Mouse (Mus musculus) limb, embryonic 14.5 days (tissue): Measurements from ENCODE around the gene Mtif3. TPM values are rescaled to one million over a fixed set of nuclear protein-coding genes. Genes with fewer than 3 reads are reported as not detected.

Source experiments
- ATAC-seq: fragments of 200-750 bp; cut with Nextera tagmentation; 2 replicates; pipeline ENCODE4 v1.8.0; 2017; ENCODE audit warnings: low read depth, moderate number of reproducible peaks, moderate TSS enrichment; ENCODE audit not compliant: low FRiP score
- DNase-seq: peaks from one replicate; pipeline ENCODE4 v3.0.0-alpha.2; 2015; ENCODE audit warnings: low spot score
- H3K27ac ChIP-seq: fragments of 300-500 bp; sonication (generic); replicated peaks from 2 replicates; pipeline ENCODE4 v1.5.1; 2014; ENCODE audit warnings: low read depth, mild to moderate bottlenecking, low read length, moderate library complexity, mixed read lengths
- H3K27me3 ChIP-seq: fragments of 300-500 bp; sonication (generic); 2 replicates; pipeline ENCODE4 v1.6.1; 2014; ENCODE audit warnings: low read length, mixed read lengths; ENCODE audit not compliant: control insufficient read depth, insufficient read depth
- H3K36me3 ChIP-seq: fragments of 300-500 bp; sonication (generic); 2 replicates; pipeline ENCODE4 v1.6.1; 2014; ENCODE audit warnings: mild to moderate bottlenecking, low read length, moderate library complexity, mixed read lengths; ENCODE audit not compliant: control insufficient read depth, insufficient read depth
- H3K4me1 ChIP-seq: fragments of 300-500 bp; sonication (generic); 2 replicates; pipeline ENCODE4 v1.6.1; 2014; ENCODE audit warnings: antibody characterized with exemption, low read length, mixed read lengths; ENCODE audit not compliant: control insufficient read depth, insufficient read depth
- H3K4me2 ChIP-seq: fragments of 300-500 bp; sonication (generic); replicated peaks from 2 replicates; pipeline ENCODE4 v1.6.1; 2014; ENCODE audit warnings: low read depth, mild to moderate bottlenecking, low read length, moderate library complexity; ENCODE audit not compliant: severe bottlenecking
- H3K4me3 ChIP-seq: fragments of 300-500 bp; sonication (generic); replicated peaks from 2 replicates; pipeline ENCODE4 v1.5.1; 2014; ENCODE audit warnings: low read length
- H3K9ac ChIP-seq: fragments of 300-500 bp; sonication (generic); 2 replicates; pipeline ENCODE4 v1.6.1; 2014; ENCODE audit warnings: mild to moderate bottlenecking, low read depth, low read length, moderate library complexity; ENCODE audit not compliant: severe bottlenecking
- H3K9me3 ChIP-seq: fragments of 300-500 bp; sonication (generic); 2 replicates; pipeline ENCODE4 v1.6.1; 2016; ENCODE audit warnings: low read length; ENCODE audit not compliant: control insufficient read depth
- POLR2A ChIP-seq: fragments of 200-500 bp; IDR thresholded peaks from 2 replicates; pipeline ENCODE4 v1.8.0; 2012; ENCODE audit warnings: inconsistent platforms, mild to moderate bottlenecking, moderate library complexity, borderline replicate concordance; ENCODE audit not compliant: insufficient read depth, insufficient read length; ENCODE audit errors: extremely low read depth
- WGBS: fragments of 180-500 bp; shearing (Covaris S2); extraction: QIAGEN DNeasy Blood & Tissue Kit; methylation state at CpG from one replicate; pipeline ENCODE4 v1.1.7; 2014; 5-methylcytosine and 5-hydroxymethylcytosine counted together
- polyA plus RNA-seq, 2 experiments: library from polyadenylated mRNA; depleted of rRNA in 1 of 2; stranded (reverse) in 1 of 2; unstranded in 1 of 2; fragments of >200 nt; fragmentation: Nextera tagmentation in 1 of 2; extraction: Ambion mirVana in 1 of 2; gene quantifications; 2 replicates each; pipeline versions ENCODE4 v1.2.1 to v1.2.3; 2012 to 2014

Gene Mtif3
- polyA plus RNA-seq, 2 experiments = 14.5 to 24.8 TPM

- H3K4me3 ChIP-seq = no peak overlapping the region
- H3K4me2 ChIP-seq = no peak overlapping the region
- peaks cover 9% of the 10 kb centered on the region for H3K4me1 ChIP-seq
- H3K27me3 ChIP-seq = no peaks in the 10 kb centered on the region; the same call in 1 of the 2 replicates
- DNase-seq = no peak
- no peaks in the 10 kb centered on the region for H3K9me3 ChIP-seq
- 29% methylated on average over 6 of the region's 6 CpGs for WGBS
- H3K27ac ChIP-seq = no peak overlapping the region
- H3K9ac ChIP-seq = no peak overlapping the region
- no peak for TF ChIP-seq POLR2A
- H3K36me3 ChIP-seq = no peaks in the 10 kb centered on the region
- ATAC-seq = no peak
These were observed 46.8 kb downstream of the Mtif3 start for GRCm38 (mm10) chr5:146916806-146917205.

- Histone ChIP-seq H3K27ac (no peak overlapping the region), H3K27me3 (no peaks in the 10 kb centered on the region; the same call in 1 of the 2 replicates), H3K4me3 (no peak overlapping the region), H3K9me3 (no peaks in the 10 kb centered on the region), H3K4me1 (peaks cover 9% of the 10 kb centered on the region), H3K36me3 (no peaks in the 10 kb centered on the region), H3K4me2 (no peak overlapping the region), H3K9ac (no peak overlapping the region)
- ATAC-seq (no peak), DNase-seq (no peak)
- 78% methylated on average over 8 of the region's 8 CpGs for WGBS
- TF ChIP-seq POLR2A = no peak
These were observed 47.3 kb downstream of the Mtif3 start for GRCm38 (mm10) chr5:146916273-146916672.

GRCm38 (mm10) chr5:146914088-146914766, 49.4 kb downstream of the Mtif3 start:
- Histone ChIP-seq H3K9ac (no peak overlapping the region), H3K27me3 (no peaks in the 10 kb centered on the region), H3K4me3 (no peak overlapping the region), H3K36me3 (no peaks in the 10 kb centered on the region), H3K9me3 (no peaks in the 10 kb centered on the region), H3K4me2 (no peak overlapping the region), H3K27ac (no peak overlapping the region), H3K4me1 (no peaks in the 10 kb centered on the region)
- DNase-seq = peak; percentile 70
- no peak for TF ChIP-seq POLR2A
- 23% methylated on average over 9 of the region's 9 CpGs for WGBS
- peak; percentile 74; the same call in 1 of the 2 replicates for ATAC-seq

GRCm38 (mm10) chr5:146913355-146913754, 50.2 kb downstream of the Mtif3 start:
- Histone ChIP-seq H3K27me3 (no peaks in the 10 kb centered on the region), H3K9me3 (no peaks in the 10 kb centered on the region), H3K27ac (no peak overlapping the region), H3K4me3 (no peak overlapping the region), H3K9ac (no peak overlapping the region), H3K36me3 (no peaks in the 10 kb centered on the region), H3K4me2 (no peak overlapping the region), H3K4me1 (no peaks in the 10 kb centered on the region)
- DNase-seq = no peak
- TF ChIP-seq POLR2A = no peak
- 60% methylated on average over 7 of the region's 7 CpGs for WGBS
- no peak for ATAC-seq

- WGBS = 10% methylated on average over 9 of the region's 9 CpGs
- Histone ChIP-seq H3K4me2 (no peak overlapping the region), H3K36me3 (no peaks in the 10 kb centered on the region), H3K27me3 (no peaks in the 10 kb centered on the region), H3K4me1 (no peaks in the 10 kb centered on the region), H3K27ac (no peak overlapping the region), H3K9me3 (no peaks in the 10 kb centered on the region), H3K9ac (no peak overlapping the region), H3K4me3 (no peak overlapping the region)
- TF ChIP-seq POLR2A = no peak
- ATAC-seq = no peak
- no peak for DNase-seq
These were observed 51.4 kb downstream of the Mtif3 start for GRCm38 (mm10) chr5:146912206-146912605.
